Mouse (Mus musculus) forebrain, embryonic 12.5 days (tissue): ENCODE data around the gene D430042O09Rik. TPM values are rescaled to one million over a fixed set of nuclear protein-coding genes. Genes with fewer than 3 reads are reported as not detected.
A peak's percentile ranks its signal among the peaks of the same experiment; 100 is the strongest.

ENCODE experiments used
- ATAC-seq: fragments of 200-750 bp; cut with Nextera tagmentation; 2 replicates; pipeline ENCODE4 v1.8.0; 2017; ENCODE audit warnings: moderate TSS enrichment; ENCODE audit not compliant: low FRiP score
- H3K27ac ChIP-seq: fragments of 300-500 bp; sonication (generic); 2 replicates; pipeline ENCODE4 v1.5.1; 2016; ENCODE audit warnings: mild to moderate bottlenecking
- H3K27me3 ChIP-seq: fragments of 300-500 bp; sonication (generic); 2 replicates; pipeline ENCODE4 v1.6.1; 2016; ENCODE audit warnings: mild to moderate bottlenecking
- H3K36me3 ChIP-seq: fragments of 300-500 bp; sonication (generic); replicated peaks from 2 replicates; pipeline ENCODE4 v1.6.1; 2016; ENCODE audit warnings: mild to moderate bottlenecking
- H3K4me1 ChIP-seq: fragments of 300-500 bp; sonication (generic); 2 replicates; pipeline ENCODE4 v1.6.1; 2016
- H3K4me2 ChIP-seq: fragments of 300-500 bp; sonication (generic); 2 replicates; pipeline ENCODE4 v1.6.1; 2016; ENCODE audit warnings: mild to moderate bottlenecking, moderate library complexity
- H3K4me3 ChIP-seq: fragments of 300-500 bp; sonication (generic); replicated peaks from 2 replicates; pipeline ENCODE4 v1.5.1; 2016; ENCODE audit warnings: mild to moderate bottlenecking
- H3K9ac ChIP-seq: fragments of 300-500 bp; sonication (generic); 2 replicates; pipeline ENCODE4 v1.6.1; 2016; ENCODE audit warnings: mild to moderate bottlenecking
- H3K9me3 ChIP-seq: fragments of 300-500 bp; sonication (generic); 2 replicates; pipeline ENCODE4 v1.6.1; 2016
- WGBS: fragments of 180-500 bp; shearing (Covaris S2); methylation state at CpG from one replicate; pipeline ENCODE4 v1.1.7; 2016; 5-methylcytosine and 5-hydroxymethylcytosine counted together
- polyA plus RNA-seq: library from polyadenylated mRNA; unstranded; fragments of >200 nt; fragmentation: Nextera tagmentation; extraction: Ambion mirVana; gene quantifications from 2 replicates; pipeline ENCODE4 v1.2.1, GENCODE M21; 2016

The D430042O09Rik gene
- polyA plus RNA-seq, 1 experiment from 2014 or later: 12.2 TPM

GRCm38 (mm10) chr7:125746621-125747315, 39.1 kb downstream of the D430042O09Rik start:
- H3K36me3 ChIP-seq: no peaks in the 10 kb centered on the region
- 82% methylated on average over 2 of the region's 2 CpGs for WGBS
- no peak overlapping the region for H3K27ac ChIP-seq
- H3K9me3 ChIP-seq: no peaks in the 10 kb centered on the region
- no peaks in the 10 kb centered on the region for H3K27me3 ChIP-seq
- no peak overlapping the region for H3K4me3 ChIP-seq
- no peak for ATAC-seq
- no peak overlapping the region for H3K4me2 ChIP-seq
- H3K9ac ChIP-seq: no peak overlapping the region
- no peaks in the 10 kb centered on the region for H3K4me1 ChIP-seq

GRCm38 (mm10) chr7:125747316-125747690, 39.6 kb downstream of the D430042O09Rik start:
- no peaks in the 10 kb centered on the region for H3K27me3 ChIP-seq
- no peak overlapping the region for H3K9ac ChIP-seq
- no peak overlapping the region for H3K4me2 ChIP-seq
- no peaks in the 10 kb centered on the region for H3K4me1 ChIP-seq
- no peaks in the 10 kb centered on the region for H3K9me3 ChIP-seq
- H3K27ac ChIP-seq: no peak overlapping the region
- no peaks in the 10 kb centered on the region for H3K36me3 ChIP-seq
- ATAC-seq: no peak
- WGBS: 56% methylated on average over 7 of the region's 7 CpGs
- H3K4me3 ChIP-seq: no peak overlapping the region

DNA sequence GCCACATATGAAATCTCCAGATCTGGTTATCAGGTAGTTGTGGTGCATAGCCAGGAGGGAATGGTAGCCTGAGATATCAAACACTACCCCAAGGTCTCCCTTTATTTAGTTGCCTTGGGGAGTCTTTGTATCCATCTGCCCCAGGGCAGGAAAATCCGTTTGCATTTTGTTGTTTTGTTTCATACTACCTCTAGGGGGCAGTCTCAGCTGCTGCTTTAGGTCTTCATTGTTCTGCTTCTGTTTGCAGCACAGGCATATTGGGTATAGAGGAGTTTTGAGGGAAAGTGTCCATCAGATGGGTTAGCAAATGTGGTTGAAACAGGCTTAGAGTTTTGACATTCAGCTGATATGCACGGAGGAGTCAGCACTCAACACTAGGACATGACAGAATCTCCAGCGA, 40.5 kb downstream of the D430042O09Rik start:
- Histone ChIP-seq H3K9me3 (no peaks in the 10 kb centered on the region), H3K4me1 (no peaks in the 10 kb centered on the region), H3K36me3 (no peaks in the 10 kb centered on the region), H3K4me3 (no peak overlapping the region), H3K27me3 (no peaks in the 10 kb centered on the region), H3K9ac (no peak overlapping the region), H3K4me2 (no peak overlapping the region), H3K27ac (no peak overlapping the region)
- ATAC-seq: no peak
- WGBS: 53% methylated on average over 3 of the region's 3 CpGs

- no peak overlapping the region for H3K27ac ChIP-seq
- 0 out of 2 replicates have a peak, but pooled peaks cover 6% of the 10 kb centered on the region for H3K36me3 ChIP-seq
- no peaks in the 10 kb centered on the region for H3K9me3 ChIP-seq
- H3K9ac ChIP-seq: no peak overlapping the region
- H3K4me1 ChIP-seq: no peaks in the 10 kb centered on the region
- no peak for ATAC-seq
- H3K27me3 ChIP-seq: no peaks in the 10 kb centered on the region
- H3K4me2 ChIP-seq: no peak overlapping the region
- no peak overlapping the region for H3K4me3 ChIP-seq
- WGBS: 87% methylated on average over 7 of the region's 7 CpGs
Measured at GRCm38 (mm10) chr7:125752699-125753325, 45.1 kb downstream of the D430042O09Rik start.

- H3K27me3 ChIP-seq: no peaks in the 10 kb centered on the region
- H3K9me3 ChIP-seq: no peaks in the 10 kb centered on the region
- WGBS: 91% methylated on average over 3 of the region's 3 CpGs
- no peak overlapping the region for H3K27ac ChIP-seq
- H3K4me2 ChIP-seq: no peak overlapping the region
- no peak overlapping the region for H3K9ac ChIP-seq
- no peak overlapping the region for H3K4me3 ChIP-seq
- ATAC-seq: no peak
- 0 out of 2 replicates have a peak, but pooled peaks cover 6% of the 10 kb centered on the region for H3K36me3 ChIP-seq
- no peaks in the 10 kb centered on the region for H3K4me1 ChIP-seq
Measured at GRCm38 (mm10) chr7:125753326-125753715, 45.6 kb downstream of the D430042O09Rik start.

DNA sequence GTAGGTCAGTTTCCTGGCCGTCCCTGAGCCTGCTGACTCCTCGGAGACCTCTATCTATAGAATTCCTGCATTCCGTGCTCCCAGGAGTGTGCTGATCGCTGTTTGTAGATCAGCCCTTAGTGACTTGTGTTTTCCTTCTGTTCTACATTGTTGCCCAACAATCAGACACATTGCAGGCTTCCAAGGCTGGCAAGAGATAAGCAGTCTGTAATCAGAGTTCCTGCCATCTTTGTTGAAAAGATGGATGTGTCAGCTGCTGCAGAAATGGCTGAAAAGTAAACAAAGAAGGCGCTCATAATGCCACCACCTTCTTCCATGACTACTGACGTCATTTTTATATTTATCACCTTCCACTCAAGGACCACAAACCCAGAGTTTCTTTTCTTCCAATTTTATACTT, 49.1 kb downstream of the D430042O09Rik start:
- Histone ChIP-seq H3K27me3 (peaks cover 3% of the 10 kb centered on the region; the same call in 1 of the 2 replicates), H3K9ac (no peak overlapping the region), H3K4me1 (no peaks in the 10 kb centered on the region), H3K4me2 (no peak overlapping the region), H3K9me3 (no peaks in the 10 kb centered on the region), H3K4me3 (no peak overlapping the region), H3K36me3 (0 out of 2 replicates have a peak, but pooled peaks cover 13% of the 10 kb centered on the region), H3K27ac (no peak overlapping the region)
- no peak for ATAC-seq
- 82% methylated on average over 6 of the region's 6 CpGs for WGBS

- Histone ChIP-seq H3K9me3 (no peaks in the 10 kb centered on the region), H3K4me2 (no peak overlapping the region), H3K27ac (no peak overlapping the region), H3K27me3 (peaks cover 3% of the 10 kb centered on the region; the same call in 1 of the 2 replicates), H3K36me3 (0 out of 2 replicates have a peak, but pooled peaks cover 17% of the 10 kb centered on the region), H3K4me1 (peaks cover 8% of the 10 kb centered on the region), H3K9ac (no peak overlapping the region), H3K4me3 (no peak overlapping the region)
- ATAC-seq: no peak
- WGBS: 72% methylated on average over 6 of the region's 6 CpGs
Measured at GRCm38 (mm10) chr7:125757896-125758623, 50.4 kb downstream of the D430042O09Rik start.

GRCm38 (mm10) chr7:125762289-125762688, 54.6 kb downstream of the D430042O09Rik start:
- H3K9ac ChIP-seq: no peak overlapping the region
- peaks cover 17% of the 10 kb centered on the region for H3K4me1 ChIP-seq
- H3K27me3 ChIP-seq: peaks cover 30% of the 10 kb centered on the region; the same call in 1 of the 2 replicates
- WGBS: 90% methylated on average over 2 of the region's 2 CpGs
- 0 out of 2 replicates have a peak, but pooled peaks cover 14% of the 10 kb centered on the region for H3K36me3 ChIP-seq
- ATAC-seq: no peak
- no peak overlapping the region for H3K4me2 ChIP-seq
- H3K9me3 ChIP-seq: no peaks in the 10 kb centered on the region
- 0 out of 2 replicates have a peak overlapping the region, but pooled peaks have one; percentile 38 for H3K27ac ChIP-seq
- no peak overlapping the region for H3K4me3 ChIP-seq

DNA sequence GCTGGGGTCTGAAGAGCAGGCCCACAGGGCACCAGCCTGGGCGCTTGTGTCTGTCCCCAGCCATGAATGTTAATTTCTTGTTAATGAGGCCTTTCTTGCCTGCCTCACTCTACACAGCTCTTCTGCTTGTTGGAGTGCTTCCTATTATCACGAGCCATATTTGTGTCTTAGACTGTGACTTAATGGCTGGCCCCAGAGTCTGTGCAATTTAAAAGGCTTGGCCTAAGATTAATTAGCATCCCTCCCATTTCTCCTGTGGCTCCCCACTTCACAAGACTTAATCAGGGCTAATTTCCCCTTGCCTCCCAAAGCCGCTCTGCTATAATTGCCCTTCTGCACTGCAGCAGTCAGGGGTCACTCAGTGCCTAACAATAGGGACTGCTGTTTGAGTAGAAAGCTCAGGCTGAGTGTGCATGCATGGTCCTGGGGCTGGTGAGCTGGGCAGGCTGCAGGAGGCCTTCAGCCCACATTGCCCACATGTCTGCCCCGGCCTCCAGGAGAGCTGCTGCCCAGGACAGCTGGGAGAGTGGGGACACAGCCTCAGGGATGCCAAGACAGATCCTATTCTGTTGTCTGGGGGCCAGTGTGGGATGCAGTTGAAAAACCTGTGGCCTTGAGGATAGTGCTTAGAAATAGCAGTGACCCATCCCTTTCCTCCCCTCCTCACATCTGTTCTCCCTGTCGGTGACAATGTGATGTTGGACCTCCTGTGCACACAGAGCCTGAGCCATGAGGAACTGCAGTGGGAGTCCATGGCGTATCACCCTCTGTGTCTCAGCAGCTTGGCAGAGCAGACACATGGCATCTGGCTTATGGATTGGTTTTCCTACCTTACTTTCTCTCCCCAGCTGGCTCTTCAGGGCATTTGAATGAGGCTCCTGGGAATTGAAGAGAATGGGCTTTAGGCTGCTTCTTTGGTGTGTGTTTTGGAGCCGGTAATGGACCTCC, 55.5 kb downstream of the D430042O09Rik start:
- Histone ChIP-seq H3K9me3 (no peaks in the 10 kb centered on the region), H3K36me3 (0 out of 2 replicates have a peak, but pooled peaks cover 14% of the 10 kb centered on the region), H3K4me3 (no peak overlapping the region), H3K27me3 (peaks cover 30% of the 10 kb centered on the region; the same call in 1 of the 2 replicates), H3K4me2 (no peak overlapping the region), H3K27ac (0 out of 2 replicates have a peak overlapping the region, but pooled peaks have one; percentile 38), H3K4me1 (peaks cover 17% of the 10 kb centered on the region), H3K9ac (no peak overlapping the region)
- peak; percentile 65 for ATAC-seq
- 12% methylated on average over 7 of the region's 7 CpGs for WGBS

DNA sequence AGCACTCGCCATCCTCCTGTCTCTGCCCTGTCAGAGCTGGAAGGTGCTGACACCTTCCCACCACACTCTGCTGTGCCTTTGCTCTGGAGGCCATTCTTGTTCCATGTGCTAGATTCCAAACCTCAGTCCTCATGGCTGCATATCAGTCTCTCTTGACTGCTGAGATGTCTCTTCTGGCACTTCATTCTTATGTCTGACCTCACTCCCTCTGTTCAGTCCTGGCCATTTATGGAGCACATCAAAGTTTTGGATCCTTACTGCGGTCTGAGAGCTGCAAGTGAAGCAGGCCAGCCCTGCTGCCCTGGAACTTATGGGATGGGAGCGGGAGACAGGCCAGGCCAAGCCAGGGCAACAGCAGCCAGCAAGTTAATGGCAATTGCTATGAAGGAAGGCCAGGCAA, 56.7 kb downstream of the D430042O09Rik start:
- Histone ChIP-seq H3K4me1 (peaks cover 17% of the 10 kb centered on the region), H3K27me3 (peaks cover 30% of the 10 kb centered on the region; the same call in 1 of the 2 replicates), H3K36me3 (0 out of 2 replicates have a peak, but pooled peaks cover 14% of the 10 kb centered on the region), H3K9ac (no peak overlapping the region), H3K4me2 (no peak overlapping the region), H3K4me3 (no peak overlapping the region), H3K27ac (no peak overlapping the region), H3K9me3 (no peaks in the 10 kb centered on the region)
- no peak for ATAC-seq
- 88% methylated on average over 3 of the region's 3 CpGs for WGBS

GRCm38 (mm10) chr7:125766976-125767831, 59.5 kb downstream of the D430042O09Rik start:
- Histone ChIP-seq H3K9ac (no peak overlapping the region), H3K27ac (no peak overlapping the region), H3K4me2 (no peak overlapping the region), H3K4me3 (no peak overlapping the region), H3K36me3 (peaks cover 15% of the 10 kb centered on the region; the same call in 1 of the 2 replicates), H3K4me1 (peaks cover 17% of the 10 kb centered on the region), H3K9me3 (no peaks in the 10 kb centered on the region), H3K27me3 (peaks cover 26% of the 10 kb centered on the region; the same call in 1 of the 2 replicates)
- ATAC-seq: peak; percentile 72; the same call in 1 of the 2 replicates
- 71% methylated on average over 9 of the region's 9 CpGs for WGBS
